ENCODE assay signal across 27 mouse cellular contexts in the genomic region with DNA sequence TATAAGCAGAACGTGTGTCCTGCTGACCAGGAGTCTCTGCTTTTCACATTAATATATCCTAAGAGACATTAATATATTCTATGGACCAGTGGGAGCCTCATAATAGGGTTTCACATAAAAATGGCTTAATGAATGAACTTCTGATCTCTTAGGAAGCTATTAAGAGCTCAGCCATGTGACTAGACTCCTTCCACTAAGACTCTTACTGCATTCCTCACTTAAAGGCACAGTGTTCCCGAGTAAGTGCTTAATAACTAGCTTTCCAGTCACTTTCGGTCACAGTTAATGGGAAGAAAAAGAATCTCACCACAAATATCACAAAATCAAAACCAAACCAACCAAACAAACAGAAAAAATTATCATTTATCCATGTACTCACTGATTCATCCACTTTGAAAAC. TPM values are rescaled to one million over a fixed set of nuclear protein-coding genes. Genes with fewer than 3 reads are reported as not detected.
DNase-seq lines count a peak whose midpoint lies in the region; ATAC-seq and TF ChIP-seq lines count a peak whose summit lies in the region.
"Had no signal": no experiment of that assay in that cellular context is flagged by ENCODE, and none has a peak within 500 bp of the region (broad histone marks: within the 10 kb centered on the region; RNA-seq: fewer than 3 reads in every experiment).

No protein-coding gene starts in this region.

- peak overlapping the region; percentile 67 for H3K27ac ChIP-seq in heart, embryonic 13.5 days (replicated peaks)
- H3K27ac ChIP-seq in heart, adult 2 months = no peak overlapping the region
- H3K27ac ChIP-seq in kidney, adult 2 months (ENCODE audit: insufficient read depth, low read depth, low read length) = no peak overlapping the region
- H3K27ac ChIP-seq in layer of hippocampus, adult 2 months = peak overlapping the region; percentile 69
- no peak overlapping the region for H3K27ac ChIP-seq in hindbrain, embryonic 10.5 days
- H3K27ac ChIP-seq: embryonic facial prominence, embryonic 12.5 days; hindbrain, embryonic 14.5 days; liver, embryonic 14.5 days; midbrain, embryonic 15.5 days; neural tube, embryonic 15.5 days had no signal

- no peak for DNase-seq in heart, adult 2 months
- peak; percentile 33 for DNase-seq in kidney, adult 2 months
- no peak for DNase-seq in kidney, adult 11 months
- DNase-seq in layer of hippocampus, adult 2 months (ENCODE audit: low spot score in 2 of 2) = no peak
- no peak for DNase-seq in layer of hippocampus, adult 9-11 months
- DNase-seq in hindbrain, embryonic 10.5 days (ENCODE audit: low spot score) = no peak
- DNase-seq: adrenal gland, postnatal 25 days; cerebellum, adult 11-12 months; cerebellum, adult 9-11 months; embryo, embryonic 11 days; gastrocnemius, postnatal 25 days; heart, adult 11 months; liver; lung, embryonic 14.5 days; right cerebral cortex, adult 18-20 months; spleen, adult 18-20 months; thymus, postnatal 14 days had no signal

- H3K4me1 ChIP-seq in heart, embryonic 13.5 days = peaks cover 41% of the 10 kb centered on the region
- H3K4me1 ChIP-seq in heart, adult 2 months (ENCODE audit: control insufficient read depth, insufficient read depth, low read length) = no peaks in the 10 kb centered on the region; the same call in 1 of the 2 replicates
- H3K4me1 ChIP-seq in kidney, adult 2 months (ENCODE audit: control insufficient read depth, insufficient read depth, low read length) = peaks cover 4% of the 10 kb centered on the region
- peaks cover 5% of the 10 kb centered on the region; the same call in 1 of the 2 replicates for H3K4me1 ChIP-seq in hindbrain, embryonic 10.5 days (replicated peaks)
- H3K4me1 ChIP-seq: embryonic facial prominence, embryonic 12.5 days; midbrain, embryonic 15.5 days; neural tube, embryonic 15.5 days had no signal

- peak overlapping the region; percentile 41 for H3K4me2 ChIP-seq in heart, embryonic 13.5 days
- H3K4me2 ChIP-seq: embryonic facial prominence, embryonic 12.5 days; hindbrain, embryonic 14.5 days; lung, embryonic 14.5 days; midbrain, embryonic 15.5 days; neural tube, embryonic 15.5 days had no signal

- no peak for TF ChIP-seq EP300 in heart, adult 2 months (IDR thresholded peaks at IDR 0.05; ENCODE audit: insufficient read depth, low read depth, low read length)

- H3K9me3 ChIP-seq in heart, embryonic 13.5 days = no peaks in the 10 kb centered on the region
- H3K9me3 ChIP-seq in hindbrain, embryonic 10.5 days = no peaks in the 10 kb centered on the region
- H3K9me3 ChIP-seq: embryonic facial prominence, embryonic 12.5 days; midbrain, embryonic 15.5 days; neural tube, embryonic 15.5 days had no signal

- TF ChIP-seq POLR2A in heart, adult 2 months (IDR thresholded peaks at IDR 0.05; ENCODE audit: insufficient read depth, low read depth, low read length) = no peak
- TF ChIP-seq POLR2A in kidney, adult 2 months (IDR thresholded peaks at IDR 0.05; ENCODE audit: low read depth, low read length) = no peak

- no peak overlapping the region for H3K9ac ChIP-seq in heart, embryonic 13.5 days
- no peak overlapping the region for H3K9ac ChIP-seq in heart, adult 2 months (ENCODE audit: low read depth, low read length)
- H3K9ac ChIP-seq: embryonic facial prominence, embryonic 12.5 days; hindbrain, embryonic 14.5 days; liver, embryonic 14.5 days; lung, embryonic 14.5 days; midbrain, embryonic 15.5 days; neural tube, embryonic 15.5 days had no signal

- WGBS in heart, embryonic 13.5 days = 61% methylated on average over 3 of the region's 3 CpGs
- 60% methylated on average over 3 of the region's 3 CpGs for WGBS in heart, adult 2 months
- WGBS in kidney, adult 2 months = 30% methylated on average over 3 of the region's 3 CpGs
- WGBS in hindbrain, embryonic 10.5 days = 80% methylated on average over 3 of the region's 3 CpGs

- H3K4me3 ChIP-seq in heart, embryonic 13.5 days = no peak overlapping the region
- H3K4me3 ChIP-seq in heart, adult 2 months = no peak overlapping the region
- H3K4me3 ChIP-seq in kidney, adult 2 months (ENCODE audit: insufficient read depth, low read depth, low read length) = no peak overlapping the region
- H3K4me3 ChIP-seq in layer of hippocampus, adult 2 months = no peak overlapping the region
- no peak overlapping the region for H3K4me3 ChIP-seq in hindbrain, embryonic 10.5 days
- H3K4me3 ChIP-seq: embryonic facial prominence, embryonic 12.5 days; midbrain, embryonic 10.5 days; midbrain, embryonic 15.5 days; neural tube, embryonic 15.5 days had no signal

- peaks cover 2% of the 10 kb centered on the region; the same call in 1 of the 2 replicates for H3K79me2 ChIP-seq in heart, adult 2 months (replicated peaks; ENCODE audit: control insufficient read depth, insufficient read depth, low read length)

- H3K27me3 ChIP-seq in heart, embryonic 13.5 days (replicated peaks) = no peaks in the 10 kb centered on the region
- no peaks in the 10 kb centered on the region for H3K27me3 ChIP-seq in heart, adult 2 months (ENCODE audit: control insufficient read depth, insufficient read depth, low read length)
- no peaks in the 10 kb centered on the region for H3K27me3 ChIP-seq in kidney, adult 2 months (replicated peaks; ENCODE audit: control insufficient read depth, insufficient read depth, low read length)
- H3K27me3 ChIP-seq in hindbrain, embryonic 10.5 days (ENCODE audit: insufficient read depth, poor library complexity, severe bottlenecking) = no peaks in the 10 kb centered on the region
- H3K27me3 ChIP-seq: embryonic facial prominence, embryonic 12.5 days; midbrain, embryonic 15.5 days; neural tube, embryonic 15.5 days had no signal

- H3K36me3 ChIP-seq in heart, embryonic 13.5 days = 0 out of 2 replicates have a peak, but pooled peaks cover 7% of the 10 kb centered on the region
- H3K36me3 ChIP-seq in heart, adult 2 months (ENCODE audit: control insufficient read depth, insufficient read depth, low read length) = no peaks in the 10 kb centered on the region
- no peaks in the 10 kb centered on the region for H3K36me3 ChIP-seq in kidney, adult 2 months (ENCODE audit: control insufficient read depth, insufficient read depth, low read length)
- H3K36me3 ChIP-seq in hindbrain, embryonic 10.5 days = peaks cover 6% of the 10 kb centered on the region; the same call in 1 of the 2 replicates
- H3K36me3 ChIP-seq: midbrain, embryonic 15.5 days; neural tube, embryonic 15.5 days had no signal

- intact Hi-C loops in heart, adult 2 months (cut with DNase I) = no loop called here

- TF ChIP-seq CTCF in heart, adult 2 months (IDR thresholded peaks at IDR 0.05) = no peak
- TF ChIP-seq CTCF in kidney, adult 2 months (conservative IDR thresholded peaks at IDR 0.05; ENCODE audit: insufficient read depth, insufficient read length, low read depth, low read length) = no peak
- TF ChIP-seq CTCF in layer of hippocampus, adult 2 months (conservative IDR thresholded peaks at IDR 0.05) = no peak

- no peak for ATAC-seq in heart, embryonic 13.5 days (ENCODE audit: extremely low read depth, insufficient number of reproducible peaks, low FRiP score, low TSS enrichment)
- ATAC-seq: CD4-positive, CD25-positive, alpha-beta regulatory T cell, adult 4 months; forebrain, embryonic 14.5 days; intestine, postnatal 0 days; midbrain, embryonic 15.5 days had no signal

RNA-seq across cellular contexts. Expression of gene Fam122a, which starts 8.5 kb away (rescaled TPM):
- polyA plus RNA-seq in heart, embryonic 13.5 days (2015; fragmentation: Nextera tagmentation; extraction: Ambion mirVana) = 41.1 TPM in 2 replicates
- 10 to 100 TPM; 25.2 to 28.8 TPM for total RNA-seq in heart, adult 2 months (2021)
- 26.4 and 27.4 TPM in 2 replicates for polyA plus RNA-seq in heart, adult 2 months (2012; rRNA removed)
- 31.3 and 36.3 TPM in 2 replicates for polyA plus RNA-seq in kidney, adult 2 months (2012; rRNA removed)
- total RNA-seq in layer of hippocampus, adult 2 months (2021) = 10 to 100 TPM; 33.9 to 34.6 TPM
- 53.7 and 55.8 TPM in 2 replicates for polyA plus RNA-seq in hindbrain, embryonic 10.5 days (2016; fragmentation: Nextera tagmentation; extraction: Ambion mirVana)

Comparison
In these comparisons a context has a peak if more than half of its experiments do, and no peak if none do; other contexts are left out.
1. H3K27ac ChIP-seq: peak in heart, embryonic 13.5 days (single experiment) and layer of hippocampus, adult 2 months (single experiment); none in heart, adult 2 months (single experiment), kidney, adult 2 months (single experiment) and hindbrain, embryonic 10.5 days (single experiment).